Mouse (Mus musculus) myocyte (in vitro differentiated cells): ENCODE results near the gene Tmem205. TPM values are rescaled to one million over a fixed set of nuclear protein-coding genes. Genes with fewer than 3 reads are reported as not detected.

ENCODE experiments used
- H3K27me3 ChIP-seq: one replicate; pipeline ENCODE4 v1.6.1; 2011; ENCODE audit not compliant: control insufficient read depth, insufficient read depth, insufficient read length
- H3K36me3 ChIP-seq: one replicate; pipeline ENCODE4 v1.6.1; 2011; ENCODE audit not compliant: control insufficient read depth, insufficient read depth
- H3K4me2 ChIP-seq: one replicate; pipeline ENCODE4 v1.6.1; 2011; ENCODE audit warnings: low read depth, control low read depth
- H3K4me3 ChIP-seq: one replicate; pipeline ENCODE4 v1.5.1; 2011; ENCODE audit warnings: mild to moderate bottlenecking, control low read depth, moderate library complexity
- H3K79me2 ChIP-seq: one replicate; pipeline ENCODE4 v1.6.1; 2011; ENCODE audit not compliant: control insufficient read depth, insufficient read depth
- H3ac ChIP-seq: one replicate; pipeline ENCODE4 v1.6.1; 2011; ENCODE audit not compliant: control insufficient read depth, insufficient read length
- CEBPB ChIP-seq: IDR thresholded peaks from 2 replicates; pipeline ENCODE4 v1.6.1; 2011; ENCODE audit warnings: mild to moderate bottlenecking, moderate library complexity; ENCODE audit not compliant: poor library complexity, insufficient read depth, severe bottlenecking
- E2F4 ChIP-seq: IDR thresholded peaks from one replicate; pipeline ENCODE4 v1.6.1; 2011; ENCODE audit warnings: mild to moderate bottlenecking, control low read depth, moderate library complexity; ENCODE audit not compliant: insufficient read depth
- MAX ChIP-seq: IDR thresholded peaks from one replicate; pipeline ENCODE4 v1.6.1; 2011; ENCODE audit warnings: low read depth, mild to moderate bottlenecking, control low read depth
- MYOD1 ChIP-seq, 3 experiments: IDR thresholded peaks; one replicate each; pipeline ENCODE4 v1.6.1; 2011; ENCODE audit warnings: control low read depth in 2 of 3, low read depth in 2 of 3, mild to moderate bottlenecking in 2 of 3, moderate library complexity in 1 of 3; ENCODE audit not compliant: insufficient read length in 2 of 3, control insufficient read depth in 1 of 3
- MYOG ChIP-seq, 3 experiments: IDR thresholded peaks; one replicate each; pipeline ENCODE4 v1.6.1; 2011; ENCODE audit warnings: control low read depth in 2 of 3, low read depth in 2 of 3, mild to moderate bottlenecking in 2 of 3; ENCODE audit not compliant: insufficient read length in 2 of 3, control insufficient read depth in 1 of 3, insufficient read depth in 1 of 3
- POLR2A ChIP-seq: IDR thresholded peaks from one replicate; pipeline ENCODE4 v1.6.1; 2011; ENCODE audit warnings: low read depth, mild to moderate bottlenecking, control low read depth, moderate library complexity; ENCODE audit not compliant: insufficient read length
- POLR2AphosphoS2 ChIP-seq: IDR thresholded peaks from one replicate; pipeline ENCODE4 v1.6.1; 2011; ENCODE audit warnings: low read depth, control low read depth; ENCODE audit not compliant: insufficient read length
- REST ChIP-seq: IDR thresholded peaks from one replicate; pipeline ENCODE4 v1.6.1; 2011; ENCODE audit warnings: mild to moderate bottlenecking, control low read depth, moderate library complexity; ENCODE audit not compliant: insufficient read depth, insufficient read length
- SRF ChIP-seq: IDR thresholded peaks from one replicate; pipeline ENCODE4 v1.6.1; 2011; ENCODE audit warnings: low read depth; ENCODE audit not compliant: control insufficient read depth, insufficient read length
- TCF12 ChIP-seq: IDR thresholded peaks from one replicate; pipeline ENCODE4 v1.6.1; 2011; ENCODE audit warnings: mild to moderate bottlenecking, control low read depth; ENCODE audit not compliant: poor library complexity, insufficient read depth, severe bottlenecking
- TCF3 ChIP-seq: IDR thresholded peaks from one replicate; pipeline ENCODE4 v1.6.1; 2011; ENCODE audit warnings: low read depth, control low read depth; ENCODE audit not compliant: insufficient read length
- USF1 ChIP-seq: IDR thresholded peaks from one replicate; pipeline ENCODE4 v1.6.1; 2011; ENCODE audit warnings: low read depth, mild to moderate bottlenecking, control low read depth, moderate library complexity
- polyA plus RNA-seq: library from polyadenylated mRNA; unstranded; fragments of >200 nt; fragmentation: generic; extraction: Trizol; gene quantifications from one replicate; pipeline ENCODE4 v1.2.1, GENCODE M21; 2012; ENCODE audit warnings: missing spikeins

Tmem205 gene
- polyA plus RNA-seq, 1 experiment, result 55.1 TPM

GRCm38 (mm10) chr9:21909474-21910223 lies 17.7 kb downstream of the Tmem205 start:
- no peak overlapping the region for H3ac ChIP-seq
- H3K4me2 ChIP-seq, result no peak overlapping the region
- no peaks in the 10 kb centered on the region for H3K36me3 ChIP-seq
- TF ChIP-seq MYOG (IDR thresholded peaks at IDR 0.05; ENCODE audit: control insufficient read depth in 1 of 3, insufficient read depth in 1 of 3, insufficient read length in 2 of 3, low read depth in 2 of 3) (no peak), USF1 (no peak), CEBPB (no peak), REST (no peak), POLR2AphosphoS2 (no peak), POLR2A (no peak), MAX (no peak), TCF12 (no peak), TCF3 (no peak), E2F4 (no peak)
- H3K79me2 ChIP-seq, result no peaks in the 10 kb centered on the region
- H3K27me3 ChIP-seq, result peaks cover 3% of the 10 kb centered on the region
- no peak overlapping the region for H3K4me3 ChIP-seq

GRCm38 (mm10) chr9:21908216-21908615 lies 19.1 kb downstream of the Tmem205 start:
- TF ChIP-seq MYOD1 (IDR thresholded peaks at IDR 0.05; ENCODE audit: control insufficient read depth in 1 of 3, insufficient read length in 2 of 3, low read depth in 2 of 3), result no peak
- TF ChIP-seq POLR2AphosphoS2, result no peak
- no peak for TF ChIP-seq MAX
- no peak for TF ChIP-seq TCF12
- TF ChIP-seq MYOG (IDR thresholded peaks at IDR 0.05; ENCODE audit: control insufficient read depth in 1 of 3, insufficient read depth in 1 of 3, insufficient read length in 2 of 3, low read depth in 2 of 3), result no peak
- no peak overlapping the region for H3K4me3 ChIP-seq

GRCm38 (mm10) chr9:21904031-21904430 lies 23.3 kb downstream of the Tmem205 start:
- TF ChIP-seq MYOG (IDR thresholded peaks at IDR 0.05; ENCODE audit: control insufficient read depth in 1 of 3, insufficient read depth in 1 of 3, insufficient read length in 2 of 3, low read depth in 2 of 3) (no peak), TCF3 (no peak), REST (no peak), POLR2AphosphoS2 (no peak), E2F4 (no peak), USF1 (no peak), POLR2A (no peak), MYOD1 (IDR thresholded peaks at IDR 0.05; ENCODE audit: control insufficient read depth in 1 of 3, insufficient read length in 2 of 3, low read depth in 2 of 3) (no peak), CEBPB (no peak), SRF (no peak), TCF12 (no peak), MAX (no peak)
- Histone ChIP-seq H3K36me3 (no peaks in the 10 kb centered on the region), H3K4me2 (no peak overlapping the region), H3K79me2 (no peaks in the 10 kb centered on the region), H3ac (no peak overlapping the region), H3K27me3 (peaks cover 3% of the 10 kb centered on the region), H3K4me3 (no peak overlapping the region)

More at GRCm38 (mm10) chr9:21908216-21908615, 19.1 kb downstream of the Tmem205 start:
- no peak overlapping the region for H3K4me2 ChIP-seq
- H3K79me2 ChIP-seq, result no peaks in the 10 kb centered on the region
- H3K27me3 ChIP-seq, result peaks cover 3% of the 10 kb centered on the region
- H3ac ChIP-seq, result no peak overlapping the region
- no peaks in the 10 kb centered on the region for H3K36me3 ChIP-seq

- no peak for TF ChIP-seq TCF3
- TF ChIP-seq POLR2A, result peak; percentile 23
- no peak for TF ChIP-seq USF1
- no peak for TF ChIP-seq CEBPB
These were observed 26.0 kb downstream of the Tmem205 start for GRCm38 (mm10) chr9:21901223-21901820.

GRCm38 (mm10) chr9:21889229-21889628 lies 38.1 kb downstream of the Tmem205 start:
- no peak for TF ChIP-seq CEBPB
- TF ChIP-seq E2F4, result no peak
- no peak for TF ChIP-seq REST
- no peak for TF ChIP-seq USF1
- TF ChIP-seq TCF12, result no peak
- no peak for TF ChIP-seq SRF
- TF ChIP-seq MYOD1 (IDR thresholded peaks at IDR 0.05; ENCODE audit: control insufficient read depth in 1 of 3, insufficient read length in 2 of 3, low read depth in 2 of 3), result no peak
- no peak for TF ChIP-seq TCF3
- no peak for TF ChIP-seq MAX
- no peak for TF ChIP-seq MYOG (IDR thresholded peaks at IDR 0.05; ENCODE audit: control insufficient read depth in 1 of 3, insufficient read depth in 1 of 3, insufficient read length in 2 of 3, low read depth in 2 of 3)
- no peak for TF ChIP-seq POLR2A
- TF ChIP-seq POLR2AphosphoS2, result no peak
- no peak overlapping the region for H3K4me2 ChIP-seq
- H3K4me3 ChIP-seq, result no peak overlapping the region
- no peaks in the 10 kb centered on the region for H3K36me3 ChIP-seq
- no peaks in the 10 kb centered on the region for H3K79me2 ChIP-seq
- H3ac ChIP-seq, result no peak overlapping the region
- H3K27me3 ChIP-seq, result peaks cover 33% of the 10 kb centered on the region

More at GRCm38 (mm10) chr9:21901223-21901820, 26.0 kb downstream of the Tmem205 start:
- Histone ChIP-seq H3K4me3 (peak overlapping the region; percentile 21), H3ac (no peak overlapping the region), H3K79me2 (no peaks in the 10 kb centered on the region), H3K27me3 (peaks cover 7% of the 10 kb centered on the region), H3K4me2 (peak overlapping the region; percentile 67), H3K36me3 (no peaks in the 10 kb centered on the region)
